Mouse (Mus musculus): ENCODE measurements around the gene Igfbp3.

Gene Igfbp3

DNA sequence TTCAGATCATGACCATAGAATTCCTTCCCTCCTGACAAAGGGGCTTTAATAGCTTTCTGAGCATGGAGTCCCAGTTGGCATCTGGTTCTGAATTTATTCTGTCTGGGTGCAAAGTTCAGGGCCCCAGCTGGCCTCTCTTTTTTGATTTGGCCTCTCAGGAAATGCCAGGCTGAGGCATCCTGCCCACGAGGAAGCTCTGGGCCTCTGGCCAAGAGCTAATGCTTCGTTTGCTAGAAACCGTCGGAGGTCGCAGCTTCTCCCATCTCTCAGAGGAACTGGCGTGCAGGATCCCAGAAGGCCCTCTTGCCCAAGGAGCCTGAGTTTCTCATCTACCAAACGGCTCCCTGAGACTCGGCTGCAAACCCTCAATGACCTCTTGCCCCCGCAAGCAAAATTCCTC is 2.5 kb downstream of the Igfbp3 start:
- no peak for DNase-seq (ENCODE audit: low spot score)

DNA sequence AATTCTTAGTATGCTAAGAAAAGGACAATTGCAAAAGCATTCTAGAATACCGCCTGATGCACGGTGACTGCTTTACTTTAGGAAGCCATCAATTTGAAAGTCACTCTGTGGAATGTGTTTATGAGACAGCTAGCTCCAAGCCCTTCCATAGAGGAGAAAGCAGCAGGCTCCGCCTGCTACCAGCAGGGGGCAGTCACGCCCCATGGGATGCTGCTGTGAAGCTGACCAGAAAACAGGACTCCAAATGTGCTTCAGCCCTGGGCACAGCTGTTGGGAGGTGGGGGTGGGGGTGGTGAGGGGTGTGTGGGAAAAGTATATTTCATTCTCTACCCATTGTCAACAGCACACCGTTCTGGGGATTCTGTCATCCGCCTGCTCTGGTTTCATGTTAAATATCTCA is 3.4 kb downstream of the Igfbp3 start:
- DNase-seq (ENCODE audit: low spot score) = peak; percentile 75

DNA sequence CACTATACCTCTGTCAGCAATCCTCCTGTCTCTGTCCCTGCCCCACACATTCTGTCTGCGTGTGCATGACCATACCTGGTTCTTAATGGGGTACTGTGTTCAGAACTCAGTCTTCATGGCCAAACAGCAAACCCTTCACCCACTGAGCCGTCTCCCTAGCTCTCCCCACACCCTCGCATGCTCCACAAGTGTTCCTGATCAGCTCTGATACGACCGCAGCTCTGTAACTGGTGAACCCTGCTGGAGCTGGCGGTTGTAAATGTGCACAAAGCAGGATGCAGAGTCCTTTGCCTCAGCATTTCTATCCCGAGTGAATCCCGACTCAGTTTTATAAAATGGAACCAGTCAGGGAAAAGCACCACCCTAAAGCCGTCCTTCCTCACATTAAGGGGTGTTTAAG is 9.9 kb downstream of the Igfbp3 start:
- no peak for DNase-seq (ENCODE audit: low spot score)

DNA sequence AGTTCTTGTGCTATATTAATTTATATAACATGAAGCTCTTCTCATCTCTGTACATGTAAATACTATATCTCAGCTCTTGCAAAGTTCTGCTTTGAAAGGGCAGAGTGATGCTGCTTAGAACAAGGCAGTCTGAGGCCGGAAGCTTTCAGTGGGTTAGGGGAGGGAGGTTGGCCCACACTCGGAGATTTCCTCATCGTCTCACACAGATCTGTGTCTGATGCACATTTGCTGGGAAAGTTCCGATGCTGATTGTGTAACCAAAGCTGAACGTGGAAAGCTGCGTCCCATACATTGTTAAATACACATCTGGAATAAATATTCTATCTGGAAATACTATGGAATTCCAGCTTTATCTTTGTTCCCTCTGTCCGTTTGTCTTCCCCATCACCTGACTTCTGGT is 11.5 kb downstream of the Igfbp3 start:
- no peak for DNase-seq (ENCODE audit: low spot score)

GRCm38 (mm10) chr11:7200393-7200783 is 13.3 kb downstream of the Igfbp3 start:
- no peak for DNase-seq (ENCODE audit: low spot score)

DNA sequence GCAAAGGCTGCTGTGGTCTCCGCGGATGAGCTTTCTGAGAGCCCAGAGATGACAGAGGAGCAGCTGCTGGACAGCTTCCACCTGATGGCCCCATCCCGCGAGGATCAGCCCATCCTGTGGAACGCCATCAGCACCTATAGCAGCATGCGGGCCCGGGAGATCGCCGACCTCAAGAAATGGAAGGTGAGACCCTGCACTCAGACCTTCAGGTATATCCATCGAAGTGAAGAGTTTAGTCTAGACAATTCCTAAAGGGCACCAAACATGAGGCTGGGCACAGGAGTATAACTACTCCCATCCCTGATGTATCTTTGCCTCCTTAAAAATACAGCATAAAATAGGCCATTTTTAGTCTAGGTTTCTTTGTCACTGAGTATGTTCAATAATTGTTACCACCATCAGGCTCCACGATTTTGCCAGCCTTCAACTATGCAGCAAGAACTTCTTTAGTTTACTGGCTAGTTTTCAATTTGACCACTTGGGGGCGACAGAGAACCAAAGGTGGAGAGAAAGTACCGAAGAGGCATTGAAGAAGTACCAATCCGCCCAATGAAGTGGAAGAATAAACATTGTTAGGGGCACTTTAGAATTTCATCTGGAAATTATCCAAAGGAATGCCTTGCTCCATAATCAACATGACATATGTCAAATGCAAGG is 13.9 kb downstream of the Igfbp3 start:
- peak; percentile 56 for DNase-seq (ENCODE audit: low spot score)

GRCm38 (mm10) chr11:7198481-7199256 is 15.1 kb downstream of the Igfbp3 start:
- no peak for DNase-seq (ENCODE audit: low spot score)

GRCm38 (mm10) chr11:7198006-7198405 is 15.7 kb downstream of the Igfbp3 start:
- no peak for DNase-seq (ENCODE audit: low spot score)

DNA sequence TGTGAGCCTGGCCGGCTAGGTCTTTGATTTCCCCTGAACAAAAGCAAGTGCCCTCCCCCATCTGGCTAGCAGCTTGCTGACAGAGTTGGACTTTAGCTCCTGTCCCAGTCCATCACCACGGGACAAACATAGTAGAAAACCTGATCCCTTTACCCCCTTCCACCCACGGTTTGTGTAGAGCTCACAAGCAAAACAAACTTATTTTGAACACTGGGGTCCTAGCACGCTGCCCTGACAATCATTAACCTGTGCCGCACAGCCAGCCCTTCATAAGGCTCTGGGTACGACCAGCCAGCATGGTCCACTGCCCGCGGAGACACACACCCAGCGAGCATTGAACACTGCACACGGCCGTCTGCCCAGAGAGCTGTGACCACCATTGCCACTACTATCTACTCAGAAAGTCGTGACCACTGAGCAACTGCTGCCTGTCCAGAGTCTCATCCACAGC is 16.2 kb downstream of the Igfbp3 start, which contains the start of gene Igfbp1:
Gene Igfbp1, plus strand, starts transcription at position 292 of the 451 bp plus-strand sequence.
- DNase-seq (ENCODE audit: low spot score) = no peak

GRCm38 (mm10) chr11:7195312-7195685 is 18.4 kb downstream of the Igfbp3 start:
- no peak for DNase-seq (ENCODE audit: low spot score)

GRCm38 (mm10) chr11:7194432-7195311 is 19.1 kb downstream of the Igfbp3 start:
- DNase-seq (ENCODE audit: low spot score) = no peak

DNA sequence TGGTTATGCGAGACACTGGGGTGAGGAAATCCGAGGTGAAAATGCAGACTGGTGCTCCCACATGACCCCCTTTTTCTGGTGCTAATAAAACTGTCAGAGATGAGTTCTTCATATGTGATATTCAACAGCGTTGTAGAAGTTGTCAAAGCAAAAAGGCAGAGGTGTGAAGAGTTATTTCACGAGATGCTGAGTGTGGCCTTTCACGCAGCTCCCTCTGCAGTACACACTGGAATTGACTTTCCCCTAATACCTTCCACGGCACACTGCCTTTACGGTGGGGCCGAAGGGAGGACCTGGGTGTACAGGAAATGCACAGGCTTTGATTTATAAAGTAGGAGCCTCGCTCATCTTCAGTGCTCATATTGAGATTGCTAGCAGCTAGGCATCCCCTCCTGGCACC is 20.6 kb downstream of the Igfbp3 start:
- no peak for DNase-seq (ENCODE audit: low spot score)

DNA sequence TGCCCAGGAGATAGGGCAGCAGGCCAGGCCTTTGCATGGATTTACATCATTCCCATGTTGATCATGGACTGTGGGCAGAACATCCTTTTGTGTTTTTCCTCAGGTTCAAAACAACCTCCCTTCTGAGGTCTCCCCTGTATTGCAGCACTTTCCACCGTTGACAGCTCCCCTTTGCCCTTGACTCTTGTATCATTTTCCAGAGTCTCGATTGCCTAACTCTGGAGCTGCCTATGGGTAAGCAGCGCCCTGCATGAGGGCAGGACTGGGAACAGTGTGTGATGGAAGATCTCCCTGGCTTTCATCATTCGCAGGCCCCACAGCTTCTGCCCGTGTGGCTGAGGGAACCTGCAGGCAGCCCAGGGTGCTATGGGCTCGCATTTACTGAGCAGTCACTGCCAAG is 21.0 kb downstream of the Igfbp3 start:
- DNase-seq (ENCODE audit: low spot score) = no peak

DNA sequence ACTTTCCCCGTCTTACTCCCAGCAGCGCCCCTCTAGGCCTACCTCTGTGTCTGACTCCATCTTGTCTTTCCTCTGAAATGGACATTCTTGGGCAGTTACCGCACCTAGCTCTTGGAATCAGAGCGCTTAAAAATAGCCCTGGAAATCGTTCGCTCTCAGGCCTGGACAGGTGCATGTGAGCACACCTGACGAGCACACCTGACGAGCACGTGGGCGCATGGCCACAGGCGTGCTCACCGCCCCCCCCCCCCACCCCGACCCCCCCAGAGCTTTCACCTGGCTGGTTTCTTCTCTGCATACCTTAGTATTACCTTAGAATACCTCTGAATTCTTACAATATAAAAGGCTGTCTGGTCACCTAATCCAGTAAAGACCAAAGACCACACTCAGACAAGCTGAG is 25.3 kb downstream of the Igfbp3 start, which contains the start of gene Gm11985:
Gene Gm11985, minus strand, starts transcription at position 101 of the 400 bp plus-strand sequence.
- DNase-seq (ENCODE audit: low spot score) = no peak

DNA sequence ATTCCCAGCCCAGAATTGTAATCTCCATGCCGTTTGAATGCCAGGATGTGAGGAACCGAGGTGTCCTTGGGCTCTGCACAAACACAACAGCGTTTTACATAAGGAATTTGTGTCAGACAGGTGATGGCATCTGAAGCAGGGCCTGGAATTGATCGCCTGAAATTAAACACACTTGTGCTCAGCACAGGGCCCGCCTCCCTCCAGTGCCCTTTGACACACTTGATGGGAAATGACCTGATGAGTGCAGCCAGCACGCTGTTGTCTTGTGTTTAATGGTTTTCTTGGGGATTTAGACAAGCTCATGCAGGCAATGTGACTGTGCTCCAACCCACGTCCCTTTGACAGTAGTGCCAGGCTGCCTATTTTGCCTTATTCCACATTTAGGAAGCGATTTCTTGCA is 26.3 kb downstream of the Igfbp3 start:
- no peak for DNase-seq (ENCODE audit: low spot score)

DNA sequence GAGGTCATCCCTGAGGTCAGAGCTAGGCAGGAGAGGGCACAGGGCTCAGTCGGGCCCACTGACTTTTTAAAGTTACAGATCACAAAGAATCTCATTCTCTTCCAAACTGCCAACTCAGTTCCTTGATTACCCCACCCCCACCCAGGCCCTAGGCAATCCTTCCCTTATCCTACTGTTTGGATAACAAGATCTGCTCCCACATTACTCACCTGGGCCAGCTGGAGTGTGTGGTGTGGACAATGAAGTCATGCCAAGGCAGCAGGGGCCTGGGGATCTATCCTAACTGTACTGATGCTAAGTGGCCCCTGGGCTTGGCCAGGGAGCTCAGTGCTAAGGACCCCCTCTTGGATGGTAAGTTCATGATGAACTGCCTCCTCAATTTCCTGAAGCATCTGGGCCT is 29.3 kb downstream of the Igfbp3 start:
- no peak for DNase-seq (ENCODE audit: low spot score)

DNA sequence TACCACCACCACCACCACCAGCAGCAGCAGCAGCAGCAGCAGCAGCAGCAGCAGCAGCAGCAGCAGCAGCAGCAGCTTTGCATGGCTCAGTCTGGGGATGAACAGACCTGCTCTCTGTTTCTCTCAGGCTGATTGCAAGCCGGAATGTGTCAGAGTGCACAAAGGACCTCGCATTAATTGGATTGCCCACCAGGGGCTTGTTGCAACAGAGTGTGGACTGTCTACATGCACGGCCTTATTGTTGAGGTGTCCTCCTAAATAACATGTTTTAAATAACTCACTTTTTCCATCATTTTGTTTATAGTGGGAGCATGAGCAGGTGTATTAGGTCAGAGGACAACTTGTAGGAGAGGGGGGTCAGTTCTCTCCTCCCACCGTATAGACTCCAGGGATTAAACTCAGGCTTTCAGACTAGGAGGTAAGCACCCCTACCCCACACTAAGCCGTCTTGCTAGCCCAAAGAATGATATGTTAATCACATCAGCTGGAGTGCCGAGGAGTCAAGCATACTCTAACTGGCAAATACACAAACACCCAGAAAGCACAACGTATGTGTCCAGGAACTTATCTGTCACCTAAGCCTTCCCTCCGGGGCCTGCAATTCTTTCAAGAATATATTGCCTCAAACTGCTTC is 31.2 kb downstream of the Igfbp3 start:
- no peak for DNase-seq (ENCODE audit: low spot score)

DNA sequence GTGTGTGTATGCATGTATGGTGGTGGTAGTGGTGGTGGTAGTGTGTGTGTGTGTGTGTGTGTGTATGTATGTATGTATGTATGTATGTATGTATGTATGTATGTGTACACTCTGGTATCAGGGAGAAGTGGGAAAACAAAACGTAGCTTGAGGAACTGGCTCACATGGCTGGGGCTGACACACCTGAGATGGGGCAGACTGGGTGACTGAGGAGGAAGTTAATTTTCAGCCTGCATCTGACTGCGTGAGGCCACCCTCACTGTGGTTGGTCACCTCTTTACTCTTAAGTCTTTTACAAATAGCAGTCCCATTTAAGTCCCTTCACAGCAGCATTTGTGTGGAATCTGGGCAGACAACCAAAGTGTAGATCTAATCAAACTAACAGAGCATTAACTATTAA is 34.4 kb downstream of the Igfbp3 start:
- no peak for DNase-seq (ENCODE audit: low spot score)

DNA sequence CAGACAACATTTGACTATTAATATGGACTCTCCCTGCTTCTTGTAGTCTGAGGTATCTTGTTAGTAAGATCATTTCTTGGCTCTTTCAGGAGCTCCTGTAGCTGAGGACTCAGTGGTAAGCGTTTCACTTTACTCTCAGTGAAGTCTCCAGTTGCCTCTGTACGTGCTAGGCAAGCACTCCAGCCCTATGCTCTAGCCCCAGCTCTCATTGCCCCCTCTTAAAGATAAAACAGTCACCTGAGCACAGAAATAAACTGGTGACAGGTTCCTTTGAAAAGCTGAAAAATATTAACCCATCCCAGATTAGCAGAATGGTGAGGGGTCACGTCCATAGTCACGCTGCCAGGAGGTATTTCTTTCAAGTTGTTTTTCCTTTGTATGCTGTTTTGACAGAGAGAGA is 35.0 kb downstream of the Igfbp3 start:
- no peak for DNase-seq (ENCODE audit: low spot score)

- no peak for DNase-seq (ENCODE audit: low spot score)
Observed at GRCm38 (mm10) chr11:7173664-7174063, 40.1 kb downstream of the Igfbp3 start.

GRCm38 (mm10) chr11:7169645-7170044 is 44.1 kb downstream of the Igfbp3 start:
- DNase-seq (ENCODE audit: low spot score) = no peak

DNA sequence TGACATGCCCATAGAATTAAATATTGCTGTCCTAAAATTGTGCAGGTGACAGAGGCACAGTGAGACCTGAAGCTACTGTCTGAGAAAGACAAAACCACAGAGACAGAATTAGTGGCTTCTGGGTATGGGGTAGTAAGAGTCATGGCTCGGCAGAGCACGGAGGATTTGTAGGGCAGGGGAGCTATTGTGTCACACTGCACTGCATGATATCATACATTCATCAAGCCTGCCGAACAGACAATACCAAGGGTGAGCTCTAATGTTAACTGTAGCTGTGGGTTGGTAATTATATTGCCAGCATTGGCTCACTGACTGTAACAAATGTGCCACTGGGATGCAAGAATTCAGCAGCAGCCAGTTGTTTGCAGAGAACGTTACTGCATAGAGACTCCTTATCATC is 49.3 kb downstream of the Igfbp3 start:
- no peak for DNase-seq (ENCODE audit: low spot score)
